Mouse (Mus musculus) retina, adult 2 months (tissue): ENCODE data around the gene Hmbs.
"Not testable (repeated sequence)": the region's sequence is repeated elsewhere in the genome, so short reads cannot be mapped to it uniquely, and the experiment has no call there.

ENCODE experiments used
- DNase-seq: peaks from one replicate; pipeline ENCODE4 v3.0.0-alpha.2; 2012; ENCODE audit warnings: low read depth, low spot score

Gene Hmbs

DNA sequence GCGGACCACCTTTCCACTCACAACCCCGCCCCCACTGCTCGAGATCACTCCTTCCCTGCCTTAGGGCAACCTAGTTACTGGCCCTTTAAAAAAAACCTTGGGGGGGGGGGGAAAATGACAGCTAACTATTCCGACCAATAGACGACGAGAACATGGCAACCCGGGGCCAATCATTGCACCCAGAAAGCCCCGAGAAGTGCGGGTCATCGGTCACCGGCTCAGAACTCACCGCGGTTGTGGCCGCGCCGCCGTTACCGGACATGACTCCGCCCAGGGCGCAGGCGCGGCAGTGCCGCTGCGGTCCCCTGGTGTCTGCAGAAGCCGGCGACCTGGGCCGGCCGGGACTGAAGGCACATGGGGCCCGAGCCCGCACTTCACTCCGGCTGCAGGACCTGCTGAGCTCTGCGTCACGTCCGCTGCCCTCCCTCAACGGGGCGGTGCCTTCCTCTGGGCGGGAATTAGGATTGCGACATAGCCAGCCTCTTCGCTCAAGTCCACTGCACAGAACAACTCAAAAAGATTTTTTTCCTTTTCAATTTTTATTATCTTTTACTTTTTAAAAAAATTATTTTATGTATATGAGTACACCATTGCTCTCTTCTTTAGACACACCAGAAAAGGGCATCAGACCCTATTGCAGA, at the start of gene Hmbs:
TSS of gene Hmbs (minus strand) at position 448 of the 641 bp plus-strand sequence.
- peak; percentile 83 for DNase-seq

- DNase-seq: no peak
These were observed 47.4 kb upstream of the Hmbs start for GRCm38 (mm10) chr9:44391466-44391865.

DNA sequence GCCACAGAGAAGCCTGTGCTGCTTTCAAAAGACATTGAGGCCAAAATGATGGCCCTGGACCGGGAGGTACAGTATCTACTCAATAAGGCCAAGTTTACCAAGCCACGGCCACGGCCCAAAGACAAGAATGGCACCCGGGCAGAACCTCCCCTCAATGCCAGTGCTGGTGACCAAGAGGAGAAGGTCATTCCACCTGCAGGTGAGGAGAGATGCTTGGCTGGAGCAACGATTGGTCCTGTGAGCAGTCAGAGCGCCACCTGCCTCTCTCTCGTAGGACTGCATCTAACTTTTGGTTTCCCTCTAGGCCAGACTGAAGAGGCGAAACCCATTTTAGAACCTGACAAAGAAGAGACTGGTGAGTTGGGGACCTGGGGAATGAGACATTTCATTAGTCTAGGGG, 45.2 kb upstream of the Hmbs start:
- DNase-seq: no peak

DNA sequence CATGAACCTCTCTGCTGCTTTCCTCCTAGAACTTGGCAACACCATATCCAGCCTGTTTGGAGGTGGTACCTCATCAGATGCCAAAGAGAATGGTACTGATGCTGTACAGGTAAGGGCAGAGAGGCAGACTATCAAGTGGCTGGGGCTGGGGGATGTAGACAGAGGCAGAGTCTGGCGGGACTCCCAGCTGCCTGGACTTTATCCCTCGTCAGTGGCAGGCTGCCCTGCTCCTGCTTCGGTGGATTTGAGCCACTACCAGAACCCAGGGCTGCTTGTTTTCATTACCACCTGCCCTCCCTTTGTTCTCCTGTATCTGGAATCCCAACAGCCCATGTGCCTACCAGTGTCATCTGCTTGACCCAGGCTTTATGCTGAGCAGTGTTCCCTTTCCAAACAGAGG, 43.2 kb upstream of the Hmbs start:
- DNase-seq: no peak

DNA sequence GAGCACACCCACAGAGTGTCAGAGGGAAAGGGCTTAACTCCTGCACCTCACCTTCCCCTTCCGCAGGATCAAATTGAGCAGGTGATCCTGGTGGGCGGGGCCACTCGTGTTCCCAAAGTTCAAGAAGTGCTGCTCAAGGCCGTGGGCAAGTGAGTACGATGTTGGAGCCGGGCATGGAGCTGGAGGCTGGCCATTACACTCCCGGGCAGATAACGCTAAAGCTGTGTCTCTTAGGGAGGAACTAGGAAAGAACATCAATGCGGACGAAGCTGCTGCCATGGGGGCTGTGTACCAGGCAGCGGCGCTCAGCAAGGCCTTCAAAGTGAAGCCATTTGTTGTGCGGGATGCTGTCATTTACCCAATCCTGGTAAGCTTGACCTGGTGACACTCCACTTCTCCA, 40.6 kb upstream of the Hmbs start:
- no peak for DNase-seq

- DNase-seq: no peak
These were observed 35.8 kb upstream of the Hmbs start for GRCm38 (mm10) chr9:44379862-44380261.

- peak; percentile 93 for DNase-seq
These were observed 35.2 kb upstream of the Hmbs start, which contains the start of gene Hyou1 for GRCm38 (mm10) chr9:44379054-44379834. TSS of gene Hyou1 (plus strand) at chr9:44379490.

DNA sequence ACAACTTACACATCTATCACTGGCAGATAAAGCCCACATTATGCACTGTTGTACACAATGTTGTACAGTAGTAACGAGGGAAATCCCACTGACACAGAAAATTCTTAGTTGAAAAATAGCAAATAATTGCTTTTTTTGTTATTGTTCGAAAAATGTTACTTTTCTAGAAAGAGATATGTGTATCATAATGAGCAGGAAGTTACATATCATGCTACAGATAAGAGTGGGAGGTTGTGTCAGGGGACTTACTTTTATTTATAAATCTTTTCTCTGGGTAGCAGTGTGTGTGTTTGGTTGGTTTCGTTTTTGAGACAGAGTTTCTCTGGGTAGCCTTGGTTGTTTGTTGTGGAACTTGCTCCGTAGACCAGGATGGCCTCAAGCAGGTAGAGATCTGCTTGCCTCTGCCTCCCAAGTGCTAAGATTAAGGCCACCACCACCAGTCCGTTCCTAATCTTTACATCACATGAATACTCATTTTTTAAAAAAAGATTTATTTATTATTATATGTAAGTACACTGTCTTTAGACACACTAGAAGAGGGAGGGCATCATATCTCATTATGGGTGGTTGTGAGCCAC, 34.2 kb upstream of the Hmbs start:
- DNase-seq: no peak

DNA sequence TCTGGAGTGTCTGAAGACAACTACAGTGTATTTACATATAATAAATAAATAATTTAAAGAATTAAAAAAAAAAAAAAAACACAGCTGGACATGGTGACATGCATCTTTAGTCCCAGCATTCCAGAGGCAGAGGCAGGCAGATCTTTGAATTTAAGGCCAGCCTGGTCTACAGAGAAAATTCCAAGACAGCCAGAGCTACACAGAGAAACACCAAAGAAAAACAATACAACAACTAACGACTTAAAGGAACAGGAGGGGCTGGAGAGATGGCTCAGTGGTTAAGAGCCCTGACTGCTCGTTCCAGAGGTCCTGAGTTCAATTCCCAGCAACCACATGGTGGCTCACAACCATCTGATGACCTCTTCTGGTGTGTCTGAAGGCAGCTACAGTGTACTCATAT, 33.3 kb upstream of the Hmbs start:
- not testable (repeated sequence) for DNase-seq

DNA sequence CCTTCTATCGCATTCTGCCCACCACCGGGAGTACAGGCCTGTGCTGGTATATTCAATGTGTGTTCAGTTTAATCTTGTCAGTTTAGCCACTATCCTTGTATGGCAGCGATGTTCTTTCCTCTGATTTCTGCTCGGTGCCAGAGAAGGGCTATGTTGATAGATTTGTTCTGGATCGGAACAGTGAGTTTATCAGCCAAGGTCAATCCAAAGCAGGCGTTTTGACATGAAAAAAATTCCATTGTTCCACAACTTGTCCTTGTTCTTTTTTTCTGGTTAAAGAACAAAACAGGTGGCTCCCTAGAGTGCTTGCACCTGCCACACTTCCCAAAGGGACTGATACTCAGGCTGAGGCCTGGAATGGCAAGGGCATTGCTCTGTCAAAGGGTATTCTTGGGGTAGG, 32.1 kb upstream of the Hmbs start:
- no peak for DNase-seq

DNA sequence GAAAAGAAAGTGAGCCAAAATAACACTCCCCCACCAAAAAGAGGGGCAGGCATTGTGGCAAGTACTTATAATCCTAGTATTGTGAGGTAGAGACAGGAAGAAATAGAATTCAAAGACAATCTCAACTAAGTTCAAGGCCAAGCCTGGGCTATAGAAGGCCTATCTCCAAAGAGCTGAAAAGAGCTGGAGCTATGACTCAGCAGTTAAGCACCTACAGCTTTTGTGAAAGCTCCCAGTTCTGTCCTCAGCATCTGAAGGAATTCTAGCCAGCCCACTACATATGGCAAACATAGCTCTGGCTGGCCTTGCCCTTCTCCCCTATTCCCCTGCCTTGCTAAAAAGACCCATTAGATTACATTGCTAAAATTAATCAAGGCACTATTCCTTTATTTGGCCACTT, 29.4 kb upstream of the Hmbs start:
- no peak for DNase-seq

GRCm38 (mm10) chr9:44364480-44364879, 20.5 kb upstream of the Hmbs start:
- DNase-seq: no peak

DNA sequence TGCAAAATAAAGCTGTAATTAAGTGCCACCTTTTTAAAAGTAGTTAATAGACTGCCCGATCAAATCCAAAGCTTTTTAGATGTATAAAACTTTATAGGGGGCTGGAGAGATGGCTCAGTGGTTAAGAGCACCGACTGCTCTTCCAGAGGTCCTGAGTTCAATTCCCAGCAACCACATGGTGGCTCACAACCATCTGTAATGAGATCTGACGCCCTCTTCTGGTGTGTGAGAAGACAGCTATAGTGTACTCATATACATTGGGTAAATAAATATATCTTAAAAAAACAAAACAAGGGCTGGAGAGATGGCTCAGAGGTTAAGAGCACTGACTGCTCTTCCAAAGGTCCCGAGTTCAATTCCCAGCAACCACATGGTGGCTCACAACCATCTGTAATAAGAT, 17.9 kb upstream of the Hmbs start:
- DNase-seq: not testable (repeated sequence)

DNA sequence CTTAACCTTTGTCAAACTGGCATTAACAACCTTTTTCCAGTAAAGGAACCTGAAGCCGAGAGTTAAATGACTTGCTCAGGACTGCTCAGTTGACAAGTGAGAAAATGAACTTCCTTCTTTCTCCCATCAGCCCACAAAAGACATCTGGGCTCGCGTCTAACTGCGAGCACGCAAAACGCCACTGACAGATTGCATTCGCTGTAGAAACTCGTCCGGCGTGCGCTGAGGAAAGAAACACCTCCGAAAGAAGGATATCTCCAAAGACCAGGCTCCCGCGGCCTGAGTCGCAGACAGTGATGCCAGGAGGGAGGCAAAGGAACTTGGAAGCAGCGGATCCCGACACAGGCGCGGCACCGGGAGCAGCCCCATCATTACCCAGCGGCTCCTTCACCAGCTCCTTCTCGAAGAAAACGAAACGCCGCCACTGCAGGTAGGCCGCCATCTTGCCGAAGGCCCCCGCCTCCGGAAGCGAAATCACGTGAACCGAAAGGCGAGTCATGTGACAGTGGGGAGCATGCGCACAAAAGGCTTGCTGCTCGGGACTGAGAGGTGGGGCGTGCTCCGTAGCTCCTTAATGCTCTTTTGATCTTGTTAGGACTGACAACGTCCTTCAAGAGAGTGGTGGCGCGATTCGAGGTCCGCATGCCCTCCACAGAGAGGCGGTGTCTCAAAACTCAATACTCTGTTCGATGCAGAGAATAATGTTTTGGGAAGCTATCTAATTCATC, 17.3 kb upstream of the Hmbs start, which contains the start of gene Vps11:
TSS of gene Vps11 (minus strand) at position 481 of the 728 bp plus-strand sequence.
- peak; percentile 96 for DNase-seq

DNA sequence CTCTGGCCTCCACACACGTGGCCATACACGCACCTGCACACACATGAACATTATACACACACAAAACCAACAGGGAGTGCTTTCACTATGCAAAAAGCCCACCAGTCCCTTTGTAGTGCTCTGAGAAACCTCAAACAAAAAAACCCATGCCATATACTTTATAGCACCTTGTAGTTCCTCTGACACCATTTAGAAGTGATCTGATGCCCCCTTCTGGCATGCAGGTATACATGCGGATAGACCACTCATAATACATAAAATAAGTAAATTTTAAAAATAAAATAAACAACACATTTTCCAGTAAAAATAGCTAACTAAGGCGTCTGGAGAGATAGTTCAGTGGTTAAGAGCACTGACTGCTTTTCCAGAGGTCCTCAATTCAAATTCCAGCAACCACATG, 13.2 kb upstream of the Hmbs start:
- DNase-seq: no peak

GRCm38 (mm10) chr9:44353142-44353541, 9.1 kb upstream of the Hmbs start:
- DNase-seq: no peak

DNA sequence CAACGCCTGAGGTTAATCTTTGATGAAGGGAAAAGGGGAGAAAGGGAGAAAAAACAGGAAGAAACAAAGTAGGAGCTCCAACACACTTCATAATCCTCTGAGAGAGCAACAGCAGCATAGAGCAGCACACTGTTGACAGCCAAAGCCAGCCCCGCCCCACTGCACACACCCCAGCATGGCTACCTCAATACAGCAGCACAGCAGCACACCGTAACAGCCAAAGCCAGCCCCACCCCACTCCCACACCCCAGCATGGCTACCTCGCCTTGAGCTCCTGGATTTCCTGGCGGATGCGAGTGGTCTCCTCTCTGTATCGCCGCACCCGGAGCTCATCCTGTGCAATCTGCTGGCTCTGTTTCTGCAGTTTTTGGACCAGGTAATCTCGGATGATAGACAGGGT, 8.3 kb upstream of the Hmbs start:
- DNase-seq: no peak

GRCm38 (mm10) chr9:44351396-44351795, 7.4 kb upstream of the Hmbs start:
- no peak for DNase-seq

GRCm38 (mm10) chr9:44348546-44348945, 4.5 kb upstream of the Hmbs start:
- no peak for DNase-seq

- no peak for DNase-seq
These were observed 3.6 kb upstream of the Hmbs start for GRCm38 (mm10) chr9:44347621-44348020.

DNA sequence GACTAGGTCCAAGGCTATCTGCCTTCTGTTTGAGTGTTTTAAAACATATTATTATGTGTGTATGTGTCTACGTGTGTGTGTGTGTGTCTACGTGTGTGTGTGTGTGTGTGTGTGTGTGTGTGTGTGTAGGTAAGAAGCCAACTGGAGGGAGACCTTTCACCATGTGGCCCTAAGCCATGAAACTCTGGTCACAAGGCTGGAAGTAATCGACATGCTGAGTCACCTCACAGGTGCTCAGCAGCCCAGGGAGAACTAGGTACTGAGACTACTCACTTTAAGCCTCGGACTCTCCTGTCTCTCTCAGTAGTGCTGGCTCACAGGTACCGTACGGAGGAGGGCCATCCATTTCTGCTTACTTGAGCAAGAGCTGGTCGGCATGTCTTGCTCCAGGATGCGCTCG, 3.1 kb upstream of the Hmbs start:
- no peak for DNase-seq
